Mouse (Mus musculus) MN1 (cell line): Measurements from ENCODE around the gene Isoc2a.

Source experiments
- DNase-seq: peaks from one replicate; pipeline ENCODE4 v3.0.0-alpha.2; 2016; ENCODE audit warnings: low spot score

The Isoc2a gene

DNA sequence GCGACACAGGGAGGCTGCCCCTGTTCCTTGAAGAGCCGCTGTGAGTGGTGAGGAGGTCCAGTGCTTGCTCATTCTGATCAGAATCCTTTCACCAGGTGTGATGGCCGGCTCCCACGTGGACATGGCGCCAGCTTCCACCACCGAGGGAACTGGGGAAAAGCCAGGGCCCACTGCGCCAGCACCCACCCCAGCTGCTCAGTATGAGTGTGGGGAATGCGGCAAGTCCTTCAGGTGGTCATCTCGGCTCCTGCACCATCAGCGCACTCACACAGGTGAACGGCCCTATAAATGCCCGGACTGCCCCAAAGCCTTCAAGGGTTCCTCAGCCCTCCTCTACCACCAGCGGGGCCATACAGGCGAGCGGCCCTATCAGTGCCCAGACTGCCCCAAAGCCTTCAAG lies 41.7 kb downstream of the Isoc2a start:
- no peak for DNase-seq

DNA sequence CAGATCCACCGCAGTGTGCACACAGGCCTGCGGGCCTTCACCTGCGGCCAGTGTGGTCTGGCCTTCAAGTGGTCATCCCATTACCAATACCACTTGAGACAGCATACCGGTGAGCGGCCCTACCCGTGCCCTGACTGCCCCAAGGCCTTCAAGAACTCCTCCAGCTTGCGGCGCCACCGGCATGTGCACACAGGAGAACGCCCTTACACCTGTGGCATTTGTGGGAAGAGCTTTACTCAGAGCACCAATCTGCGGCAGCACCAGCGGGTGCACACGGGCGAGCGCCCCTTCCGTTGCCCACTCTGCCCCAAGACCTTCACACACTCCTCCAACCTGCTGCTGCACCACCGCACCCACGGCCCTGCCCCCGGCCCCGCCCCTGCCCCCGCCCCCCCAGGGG lies 42.1 kb downstream of the Isoc2a start:
- no peak for DNase-seq

DNA sequence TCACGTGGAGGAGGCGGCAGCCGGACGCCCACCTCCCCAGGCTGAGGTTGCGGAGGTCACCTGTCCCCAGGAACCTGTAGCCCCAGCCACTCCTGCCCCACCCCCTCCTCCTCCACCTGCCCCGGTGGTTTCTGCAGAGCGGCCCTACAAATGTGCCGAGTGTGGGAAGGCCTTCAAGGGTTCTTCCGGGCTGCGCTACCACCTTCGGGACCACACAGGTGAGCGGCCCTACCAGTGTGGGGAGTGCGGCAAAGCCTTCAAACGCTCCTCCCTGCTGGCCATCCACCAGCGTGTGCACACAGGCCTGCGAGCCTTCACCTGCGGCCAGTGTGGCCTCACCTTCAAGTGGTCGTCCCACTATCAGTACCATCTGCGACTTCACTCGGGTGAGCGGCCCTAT lies 43.0 kb downstream of the Isoc2a start:
- DNase-seq: no peak

DNA sequence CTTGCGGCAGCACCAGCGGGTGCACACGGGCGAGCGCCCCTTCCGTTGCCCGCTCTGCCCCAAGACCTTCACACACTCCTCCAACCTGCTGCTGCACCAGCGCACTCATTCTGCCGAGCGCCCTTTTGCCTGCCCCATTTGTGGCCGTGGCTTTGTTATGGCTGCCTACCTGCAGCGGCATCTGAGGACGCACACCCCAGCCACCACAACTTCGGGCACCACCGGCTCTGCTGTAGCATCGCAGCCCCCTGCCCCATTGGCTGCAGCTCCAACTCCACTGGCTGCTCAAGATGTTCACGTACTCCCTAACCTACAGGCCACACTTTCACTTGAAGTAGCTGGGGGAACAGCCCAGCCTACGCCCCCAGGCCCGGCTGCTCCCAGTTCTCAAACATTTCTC lies 43.5 kb downstream of the Isoc2a start:
- DNase-seq: no peak

DNA sequence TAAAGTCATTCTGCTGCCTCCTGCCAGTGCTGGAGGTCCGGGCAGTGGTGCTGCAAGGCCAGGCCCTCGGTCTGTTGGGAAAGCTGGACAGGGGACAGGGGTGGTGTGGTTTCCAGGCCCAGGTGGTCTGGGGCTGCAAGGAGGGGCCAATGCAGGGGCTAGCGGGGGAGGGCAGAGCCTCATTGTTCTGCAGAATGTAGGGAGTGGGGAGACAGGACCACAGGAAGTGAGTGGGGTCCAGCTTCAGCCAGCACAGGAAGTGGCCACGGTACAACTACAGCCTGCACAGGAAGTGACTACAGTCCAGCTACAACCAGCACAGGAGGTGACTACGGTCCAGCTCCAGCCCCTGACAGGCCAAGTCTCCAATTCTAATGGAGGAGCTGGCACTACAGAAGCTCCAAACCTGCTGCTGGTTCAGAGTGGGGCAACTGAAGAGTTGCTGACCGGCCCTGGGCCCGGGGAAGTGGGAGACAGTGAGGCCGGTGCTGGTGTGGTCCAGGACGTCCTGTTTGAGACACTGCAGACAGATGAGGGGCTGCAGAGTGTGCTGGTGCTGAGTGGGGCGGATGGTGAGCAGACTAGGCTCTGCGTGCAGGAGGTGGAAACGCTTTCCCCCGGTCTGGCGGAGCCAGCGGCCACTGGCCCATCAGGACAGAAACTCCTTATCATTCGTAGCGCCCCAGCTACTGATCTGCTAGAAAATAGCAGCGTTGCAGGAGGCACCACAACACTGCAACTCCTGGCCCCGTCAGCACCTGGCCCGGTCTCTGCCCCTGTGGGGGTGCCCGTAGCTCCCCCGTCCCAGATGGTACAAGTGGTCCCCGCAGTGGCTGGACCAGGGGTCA lies 44.2 kb downstream of the Isoc2a start:
- DNase-seq: no peak

DNA sequence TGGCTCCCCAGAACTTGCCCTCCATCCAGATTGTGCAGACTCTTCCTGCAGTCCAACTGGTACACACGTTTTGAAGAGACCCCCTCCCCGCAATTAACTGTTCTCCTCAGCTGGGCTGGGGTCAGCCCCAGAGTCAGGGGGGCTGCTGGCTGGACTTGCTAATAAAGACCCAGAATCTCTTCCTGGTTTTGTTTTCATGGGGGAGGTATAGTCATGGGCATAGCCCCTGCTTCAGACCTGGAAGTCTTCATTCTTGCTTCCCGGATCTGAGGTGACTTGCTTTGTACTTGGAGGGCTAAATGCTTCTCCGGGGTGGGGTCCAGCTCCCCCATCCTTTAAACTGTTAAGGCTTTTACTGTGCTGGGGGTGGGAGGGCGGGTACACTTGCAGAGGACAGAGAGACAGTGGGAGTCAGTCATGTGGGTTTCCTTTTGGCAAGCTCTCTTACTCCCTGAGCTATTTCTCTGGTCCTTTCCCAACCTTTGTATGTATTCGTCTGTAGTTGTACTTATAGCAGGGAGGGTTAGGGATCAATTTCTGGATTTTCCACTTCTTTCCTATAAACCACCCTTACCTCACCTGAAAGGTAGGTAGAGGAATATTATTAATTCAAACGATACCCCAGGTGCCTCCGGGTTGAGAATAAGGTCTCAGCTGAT lies 45.0 kb downstream of the Isoc2a start, which contains the start of gene Nat14:
Nat14 (plus strand) TSS at position 205 of the 659 bp plus-strand sequence.
- no peak for DNase-seq

DNA sequence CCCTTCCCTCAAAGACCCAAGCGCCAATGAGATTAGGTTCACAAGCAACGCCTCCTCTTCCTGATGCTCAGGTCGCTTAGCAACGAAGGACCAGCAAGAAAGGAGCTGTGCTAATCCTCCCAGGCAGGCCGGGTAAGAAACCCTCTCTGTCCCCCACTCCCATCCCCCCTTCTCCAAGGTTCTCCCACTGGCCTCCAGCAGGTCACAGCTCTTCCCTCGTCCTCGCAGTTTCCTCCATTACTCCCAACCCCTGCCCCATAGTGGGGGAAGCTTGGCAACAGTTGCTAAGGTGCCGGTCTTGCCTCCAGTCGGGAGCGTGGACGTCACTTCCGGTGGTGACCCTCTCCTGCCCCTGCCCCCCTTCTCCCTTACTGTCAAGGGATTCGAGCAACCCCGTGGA lies 45.6 kb downstream of the Isoc2a start:
- peak; percentile 86 for DNase-seq

DNA sequence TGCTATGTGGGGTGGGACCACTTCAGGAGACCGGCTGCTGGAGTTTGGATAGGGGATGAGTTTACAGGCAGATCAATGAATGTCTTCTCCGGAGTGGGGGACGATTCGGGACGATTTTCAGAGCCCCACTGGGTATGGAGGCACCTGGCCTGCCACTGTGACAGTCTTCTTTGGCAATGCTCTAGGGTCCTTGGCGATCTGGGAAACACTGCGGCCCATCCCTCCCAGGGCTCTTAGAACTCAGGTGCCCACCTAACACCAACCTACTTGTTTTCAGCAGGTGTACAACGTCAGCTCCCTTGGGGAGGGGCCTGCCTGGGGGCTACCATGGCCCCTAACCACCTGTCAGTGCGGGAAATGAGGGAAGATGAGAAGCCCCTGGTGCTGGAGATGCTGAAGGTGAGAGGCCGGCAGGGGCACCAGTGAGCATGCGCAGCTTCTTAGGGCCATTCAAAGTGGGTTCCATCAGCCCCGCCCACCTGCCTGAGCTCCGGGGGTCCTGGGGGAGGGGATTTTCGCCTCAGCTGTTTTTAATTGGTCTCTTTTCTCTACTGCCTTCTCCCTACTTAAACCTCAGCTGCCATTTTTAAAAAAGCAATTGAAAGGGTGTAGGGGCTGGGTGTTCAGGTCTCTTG lies 46.1 kb downstream of the Isoc2a start:
- peak; percentile 76 for DNase-seq

DNA sequence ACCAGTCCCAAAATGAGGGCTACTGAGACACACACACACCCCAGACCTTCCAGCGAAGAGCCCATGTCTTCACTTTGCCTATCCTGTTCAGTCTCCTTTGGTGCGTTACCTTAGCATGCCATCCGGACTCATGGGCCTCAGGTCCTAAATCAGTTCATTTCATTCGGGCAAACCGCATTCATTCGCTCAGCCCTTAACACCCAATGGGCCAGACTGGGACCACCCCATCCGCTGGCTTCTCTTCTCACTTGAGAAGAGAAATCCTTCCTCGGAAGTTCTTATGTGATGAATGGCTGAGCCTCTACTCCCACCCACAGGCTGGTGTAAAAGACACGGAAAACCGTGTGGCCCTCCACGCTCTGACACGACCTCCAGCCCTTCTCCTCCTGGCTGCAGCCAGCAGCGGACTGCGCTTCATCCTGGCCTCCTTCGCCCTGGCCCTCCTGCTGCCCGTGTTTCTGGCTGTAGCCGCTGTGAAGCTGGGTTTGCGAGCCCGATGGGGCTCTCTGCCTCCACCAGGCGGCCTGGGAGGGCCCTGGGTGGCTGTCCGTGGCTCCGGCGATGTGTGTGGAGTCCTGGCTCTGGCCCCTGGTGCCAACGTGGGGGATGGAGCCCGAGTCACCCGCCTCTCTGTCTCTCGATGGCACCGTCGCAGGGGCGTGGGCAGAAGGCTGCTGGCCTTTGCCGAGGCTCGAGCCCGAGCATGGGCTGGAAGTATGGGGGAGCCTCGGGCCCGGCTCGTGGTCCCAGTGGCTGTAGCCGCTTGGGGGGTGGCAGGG lies 46.8 kb downstream of the Isoc2a start:
- DNase-seq: peak; percentile 84

DNA sequence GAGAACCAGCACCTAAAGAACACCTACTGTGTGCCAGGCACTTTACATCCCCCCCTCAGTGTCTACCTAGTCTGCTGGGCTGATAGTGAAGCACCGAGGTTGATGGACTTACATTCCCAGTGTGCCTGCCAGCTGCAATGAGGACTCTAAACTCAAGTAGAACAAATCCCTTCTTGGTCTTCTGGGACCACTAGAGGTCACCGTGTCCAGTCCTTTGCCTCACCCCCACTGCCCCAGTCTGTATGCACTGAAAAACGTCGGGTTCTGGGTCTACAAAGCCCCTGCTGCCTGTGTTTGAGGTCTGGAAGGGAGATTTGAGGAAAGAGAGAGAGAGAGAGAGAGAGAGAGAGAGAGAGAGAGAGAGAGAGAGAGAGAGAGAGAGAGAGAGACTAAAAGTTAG lies 47.5 kb downstream of the Isoc2a start:
- DNase-seq: no peak

DNA sequence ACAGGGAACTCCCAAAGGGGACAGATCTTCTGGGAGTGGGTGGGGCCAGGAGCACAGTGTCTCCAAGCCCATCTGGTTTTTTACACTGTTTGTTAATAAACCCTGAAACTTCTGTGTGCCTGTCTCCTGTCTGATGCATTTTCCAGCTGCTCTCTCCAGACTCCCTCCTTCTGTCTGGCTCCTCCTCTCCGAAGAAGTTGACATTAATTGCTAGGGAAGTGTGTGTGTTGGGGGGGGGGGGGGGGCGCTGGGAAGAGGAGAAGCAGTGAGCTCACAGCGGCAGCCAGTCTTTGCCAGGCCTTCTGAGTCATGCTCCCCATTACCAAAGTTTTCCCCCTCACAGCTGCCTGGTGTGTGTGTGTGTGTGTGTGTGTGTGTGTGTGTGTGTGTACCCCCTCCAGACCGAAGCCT lies 47.9 kb downstream of the Isoc2a start:
- peak; percentile 87 for DNase-seq

DNA sequence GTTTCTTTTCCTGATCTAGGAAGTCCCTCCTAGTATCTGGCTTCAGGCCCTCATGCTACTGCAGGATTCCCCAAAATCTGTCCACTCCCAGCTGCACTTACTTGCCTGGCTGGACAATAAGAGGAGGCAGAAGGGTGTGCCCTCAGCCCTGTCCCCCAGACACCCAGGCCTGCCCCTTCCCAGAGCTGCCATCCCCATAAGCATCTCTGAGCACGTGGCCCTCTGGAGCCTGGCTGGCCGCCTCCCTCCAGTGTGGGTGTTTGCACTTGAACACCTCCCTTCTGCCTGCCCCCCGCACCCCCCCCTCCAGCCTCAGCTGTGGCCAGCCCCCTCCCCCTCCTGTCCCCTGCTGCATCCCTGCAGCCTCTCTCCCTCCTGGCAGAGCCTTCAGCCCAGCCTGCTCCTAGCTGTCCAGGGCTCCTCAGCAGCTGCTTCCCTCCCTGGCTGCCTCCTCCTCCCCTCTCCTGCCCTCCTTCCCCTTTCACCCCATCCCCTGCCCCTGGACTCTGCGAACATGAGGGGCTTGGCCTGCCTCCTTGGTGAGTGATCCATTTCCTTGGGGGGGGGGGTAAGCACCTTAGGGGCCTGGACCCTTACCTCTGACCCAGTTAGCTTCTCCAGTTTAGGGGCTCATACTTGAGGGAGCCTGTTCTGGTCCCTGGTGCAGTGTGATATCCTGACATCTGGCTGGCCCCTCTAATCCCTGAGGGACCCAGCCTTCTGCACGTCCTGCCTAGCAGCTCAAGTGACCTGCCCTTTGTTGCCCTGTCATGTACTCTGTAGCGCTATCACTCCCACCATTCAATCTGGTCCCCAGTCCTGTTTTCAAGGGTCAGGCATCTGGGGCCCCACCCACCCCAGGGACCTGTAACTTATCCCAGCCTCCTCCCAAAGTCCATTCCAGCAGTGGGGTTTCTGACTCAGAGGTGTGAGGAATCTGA lies 48.8 kb downstream of the Isoc2a start, which contains the start of gene Ssc5d:
Ssc5d (plus strand) TSS at position 345 of the 941 bp plus-strand sequence.
- peak; percentile 74 for DNase-seq

DNA sequence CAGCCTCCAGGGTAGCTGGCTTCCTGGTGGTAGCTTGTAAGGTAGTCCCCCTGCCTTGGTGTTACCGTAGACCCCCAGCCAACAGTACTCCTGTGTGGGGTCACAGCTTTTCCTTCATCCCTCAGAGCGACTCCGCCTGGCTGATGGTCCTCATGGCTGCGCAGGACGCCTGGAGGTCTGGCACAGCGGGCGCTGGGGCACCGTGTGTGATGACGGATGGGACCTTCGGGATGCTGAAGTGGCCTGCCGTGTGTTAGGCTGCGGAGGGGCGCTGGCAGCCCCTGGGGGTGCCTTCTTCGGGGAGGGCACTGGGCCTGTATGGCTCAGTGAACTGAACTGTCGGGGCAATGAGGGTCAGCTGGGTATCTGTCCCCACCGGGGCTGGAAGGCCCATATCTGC lies 49.9 kb downstream of the Isoc2a start:
- no peak for DNase-seq

DNA sequence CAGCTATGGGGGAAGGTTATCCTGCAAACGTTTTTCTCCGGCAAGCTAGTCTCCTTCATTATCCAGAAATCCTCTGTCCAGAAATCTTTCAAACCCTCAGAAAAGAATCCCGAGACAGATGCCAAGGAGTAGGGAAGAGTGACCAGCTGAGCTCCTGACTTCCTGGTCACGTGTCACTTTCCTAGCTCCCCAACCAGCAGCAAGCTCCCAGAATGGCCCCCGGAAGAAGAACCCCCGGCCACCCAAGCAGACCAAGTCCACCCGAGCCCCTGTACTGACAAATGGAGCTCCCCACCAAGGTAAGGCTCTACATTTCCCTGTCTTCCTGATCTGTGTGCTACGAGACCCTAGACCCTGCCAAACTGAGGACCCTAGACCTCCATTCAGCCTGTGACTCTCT lies 50.8 kb downstream of the Isoc2a start:
- DNase-seq: no peak

DNA sequence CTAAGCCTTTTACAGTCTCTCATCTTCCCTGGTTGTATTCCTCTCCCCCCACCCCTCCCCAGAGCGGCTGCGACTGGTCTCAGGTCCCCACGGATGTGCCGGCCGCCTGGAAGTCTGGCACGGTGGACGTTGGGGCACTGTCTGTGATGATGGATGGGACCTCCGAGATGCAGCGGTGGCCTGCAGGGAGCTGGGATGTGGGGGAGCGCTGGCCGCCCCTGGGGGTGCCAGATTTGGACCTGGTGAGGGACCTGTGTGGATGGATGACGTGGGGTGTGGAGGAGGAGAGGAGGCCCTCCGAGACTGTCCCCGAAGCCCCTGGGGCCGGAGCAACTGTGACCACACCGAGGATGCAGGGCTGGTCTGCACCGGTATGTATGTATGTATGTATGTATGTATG lies 51.4 kb downstream of the Isoc2a start:
- no peak for DNase-seq

DNA sequence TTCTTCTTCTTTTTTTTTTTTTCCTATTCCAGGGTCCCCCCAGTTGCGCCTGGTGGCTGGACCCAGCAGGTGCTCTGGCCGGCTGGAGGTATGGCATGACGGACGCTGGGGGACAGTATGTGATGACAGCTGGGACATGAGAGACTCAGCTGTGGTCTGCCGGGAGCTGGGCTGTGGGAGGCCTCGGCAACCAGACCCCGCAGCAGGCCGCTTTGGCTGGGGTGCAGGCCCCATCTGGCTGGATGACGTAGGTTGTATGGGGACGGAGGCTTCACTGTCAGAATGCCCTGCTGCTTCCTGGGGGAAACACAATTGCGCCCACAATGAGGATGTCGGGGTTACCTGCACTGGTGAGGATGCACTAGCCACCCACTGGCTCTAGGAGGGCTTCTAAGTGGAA lies 56.1 kb downstream of the Isoc2a start:
- DNase-seq: no peak

DNA sequence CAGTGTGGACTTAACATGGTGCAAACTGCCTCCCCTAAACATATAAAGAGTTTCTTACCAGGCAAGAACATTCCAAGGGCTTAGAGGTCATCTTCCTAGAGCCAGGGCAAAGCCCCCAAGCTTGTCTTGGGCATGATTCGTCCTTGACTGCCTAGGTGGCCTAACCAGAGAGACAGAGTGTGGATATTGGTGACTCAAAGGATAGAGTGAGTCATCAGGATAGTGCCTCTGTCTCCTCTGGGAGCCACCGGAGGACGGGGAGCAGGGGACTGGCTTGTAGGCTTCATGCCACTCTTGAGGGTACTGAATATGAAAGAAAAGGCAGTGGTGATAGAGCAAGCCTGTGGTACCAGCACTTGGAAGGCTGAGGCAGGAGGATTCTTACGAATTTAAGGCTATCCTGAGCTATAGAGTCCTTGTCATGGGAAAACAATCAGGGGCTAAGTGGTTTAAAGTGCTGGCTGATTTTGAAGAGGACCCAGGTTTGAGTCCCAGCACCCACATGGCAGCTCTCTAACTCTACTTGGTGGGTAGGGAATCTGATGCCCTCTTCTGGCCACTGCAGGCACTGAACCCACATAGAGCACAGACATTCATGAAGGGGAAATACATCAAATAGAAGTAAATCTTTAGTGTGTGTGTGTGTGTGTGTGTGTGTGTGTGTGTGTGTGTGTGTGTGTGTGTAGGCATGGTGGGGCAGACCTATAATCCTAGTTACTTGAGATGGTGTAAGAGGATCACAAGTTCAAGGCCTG lies 57.4 kb downstream of the Isoc2a start:
- no peak for DNase-seq

DNA sequence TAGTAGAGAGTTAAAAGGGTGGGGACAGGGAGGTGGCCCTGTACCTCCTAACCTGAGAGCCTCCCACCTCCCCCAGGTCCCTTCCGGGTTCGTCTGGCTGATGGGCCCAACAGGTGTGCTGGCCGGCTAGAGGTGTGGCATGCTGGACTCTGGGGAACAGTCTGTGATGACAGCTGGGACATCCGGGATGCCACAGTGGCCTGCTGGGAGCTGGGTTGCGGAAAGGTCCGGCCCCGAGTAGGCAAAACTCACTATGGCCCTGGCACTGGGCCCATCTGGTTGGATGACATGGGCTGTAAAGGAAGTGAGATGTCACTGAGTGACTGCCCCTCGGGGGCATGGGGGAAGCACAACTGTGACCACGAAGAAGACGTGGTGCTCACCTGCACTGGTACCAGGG lies 59.9 kb downstream of the Isoc2a start:
- no peak for DNase-seq

DNA sequence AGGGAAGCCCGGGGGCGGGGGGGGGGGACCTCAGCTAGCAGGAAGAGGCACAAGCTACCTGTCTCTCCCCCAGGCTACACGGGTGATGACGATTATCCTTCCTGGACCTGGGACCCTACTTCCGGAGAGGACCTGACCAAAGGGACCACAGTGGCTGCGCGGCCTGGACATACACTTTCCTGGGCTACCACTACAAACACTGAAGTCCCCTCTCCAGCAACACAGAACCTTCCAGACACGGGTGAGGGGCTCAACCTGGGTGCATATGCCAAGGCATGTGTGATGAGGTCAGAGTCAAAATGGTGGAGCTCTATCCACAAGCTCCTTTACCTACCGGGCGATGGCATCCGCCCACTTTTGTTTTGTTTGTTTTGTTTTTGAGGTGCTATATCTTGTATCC lies 60.4 kb downstream of the Isoc2a start:
- no peak for DNase-seq

DNA sequence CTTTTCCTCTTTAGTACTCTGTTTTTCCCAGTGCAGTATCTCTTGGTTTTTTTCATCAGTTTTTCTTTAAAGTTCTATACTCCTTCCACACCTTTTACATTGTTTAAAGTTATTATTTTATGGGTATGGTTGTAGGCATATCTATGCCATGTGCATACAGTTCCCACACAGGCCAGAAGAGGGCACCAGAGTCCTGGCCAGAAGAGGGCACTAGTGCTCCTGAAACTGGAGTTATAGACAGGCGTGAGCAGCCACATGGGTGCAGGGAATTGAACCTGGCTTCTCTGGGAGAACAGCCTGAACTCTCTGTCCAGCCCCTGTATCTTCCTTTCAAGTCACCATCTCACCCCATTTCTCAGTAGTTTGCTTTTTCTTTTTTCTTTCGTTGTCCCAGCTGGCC lies 61.5 kb downstream of the Isoc2a start:
- no peak for DNase-seq
